Mouse (Mus musculus): ENCODE measurements around the gene Socs2. TPM values are rescaled to one million over a fixed set of nuclear protein-coding genes. Genes with fewer than 3 reads are reported as not detected.

Socs2 gene
- polyA plus RNA-seq, 1 experiment from 2014 or later, result 38.5 TPM

- 79% methylated on average over 7 of the region's 7 CpGs for WGBS (ENCODE audit: insufficient replicate concordance)
- Histone ChIP-seq H3K4me1 (ENCODE audit: control insufficient read depth, insufficient read depth, low read length) (no peaks in the 10 kb centered on the region), H3K9ac (ENCODE audit: low read depth, low read length) (no peak overlapping the region), H3K27me3 (ENCODE audit: control insufficient read depth, insufficient read depth, low read length) (0 out of 2 replicates have a peak, but pooled peaks cover 2% of the 10 kb centered on the region), H3K36me3 (ENCODE audit: control insufficient read depth, insufficient read depth, low read length) (no peaks in the 10 kb centered on the region), H3K4me2 (no peak overlapping the region), H3K27ac (ENCODE audit: low read depth, low read length) (no peak overlapping the region), H3K4me3 (ENCODE audit: low read depth, low read length) (no peak overlapping the region), H3K9me3 (replicated peaks; ENCODE audit: control insufficient read depth, low read length) (no peaks in the 10 kb centered on the region)
- no peak for ATAC-seq (replicated peaks; ENCODE audit: insufficient number of reproducible peaks, low FRiP score, low TSS enrichment)
These were observed 60.3 kb downstream of the Socs2 start for GRCm38 (mm10) chr10:95356711-95357110.

GRCm38 (mm10) chr10:95355678-95356268 is 61.2 kb downstream of the Socs2 start:
- Histone ChIP-seq H3K4me2 (no peak overlapping the region), H3K9ac (ENCODE audit: low read depth, low read length) (no peak overlapping the region), H3K9me3 (replicated peaks; ENCODE audit: control insufficient read depth, low read length) (no peaks in the 10 kb centered on the region), H3K4me1 (ENCODE audit: control insufficient read depth, insufficient read depth, low read length) (no peaks in the 10 kb centered on the region), H3K27me3 (ENCODE audit: control insufficient read depth, insufficient read depth, low read length) (0 out of 2 replicates have a peak, but pooled peaks cover 2% of the 10 kb centered on the region), H3K27ac (ENCODE audit: low read depth, low read length) (no peak overlapping the region), H3K4me3 (ENCODE audit: low read depth, low read length) (no peak overlapping the region), H3K36me3 (ENCODE audit: control insufficient read depth, insufficient read depth, low read length) (no peaks in the 10 kb centered on the region)
- WGBS (ENCODE audit: insufficient replicate concordance), result 34% methylated on average over 6 of the region's 6 CpGs
- ATAC-seq (replicated peaks; ENCODE audit: insufficient number of reproducible peaks, low FRiP score, low TSS enrichment), result no peak

- Histone ChIP-seq H3K9ac (ENCODE audit: low read depth, low read length) (no peak overlapping the region), H3K4me3 (ENCODE audit: low read depth, low read length) (no peak overlapping the region), H3K27ac (ENCODE audit: low read depth, low read length) (no peak overlapping the region), H3K9me3 (replicated peaks; ENCODE audit: control insufficient read depth, low read length) (no peaks in the 10 kb centered on the region), H3K36me3 (ENCODE audit: control insufficient read depth, insufficient read depth, low read length) (no peaks in the 10 kb centered on the region), H3K4me2 (no peak overlapping the region), H3K4me1 (ENCODE audit: control insufficient read depth, insufficient read depth, low read length) (no peaks in the 10 kb centered on the region), H3K27me3 (ENCODE audit: control insufficient read depth, insufficient read depth, low read length) (0 out of 2 replicates have a peak, but pooled peaks cover 2% of the 10 kb centered on the region)
- ATAC-seq (replicated peaks; ENCODE audit: insufficient number of reproducible peaks, low FRiP score, low TSS enrichment), result no peak
These were observed 62.3 kb downstream of the Socs2 start for GRCm38 (mm10) chr10:95354673-95355072.

GRCm38 (mm10) chr10:95354047-95354446 is 62.9 kb downstream of the Socs2 start:
- H3K9me3 ChIP-seq (replicated peaks; ENCODE audit: control insufficient read depth, low read length), result no peaks in the 10 kb centered on the region
- no peak overlapping the region for H3K4me2 ChIP-seq
- 0 out of 2 replicates have a peak, but pooled peaks cover 2% of the 10 kb centered on the region for H3K27me3 ChIP-seq (ENCODE audit: control insufficient read depth, insufficient read depth, low read length)
- 76% methylated on average over 6 of the region's 6 CpGs for WGBS (ENCODE audit: insufficient replicate concordance)
- no peaks in the 10 kb centered on the region for H3K4me1 ChIP-seq (ENCODE audit: control insufficient read depth, insufficient read depth, low read length)
- no peak for ATAC-seq (replicated peaks; ENCODE audit: insufficient number of reproducible peaks, low FRiP score, low TSS enrichment)
- no peak overlapping the region for H3K9ac ChIP-seq (ENCODE audit: low read depth, low read length)
- no peak overlapping the region for H3K27ac ChIP-seq (ENCODE audit: low read depth, low read length)
- no peaks in the 10 kb centered on the region for H3K36me3 ChIP-seq (ENCODE audit: control insufficient read depth, insufficient read depth, low read length)
- H3K4me3 ChIP-seq (ENCODE audit: low read depth, low read length), result no peak overlapping the region

GRCm38 (mm10) chr10:95348457-95348856 is 68.5 kb downstream of the Socs2 start:
- Histone ChIP-seq H3K4me3 (ENCODE audit: low read depth, low read length) (no peak overlapping the region), H3K36me3 (ENCODE audit: control insufficient read depth, insufficient read depth, low read length) (no peaks in the 10 kb centered on the region), H3K9me3 (replicated peaks; ENCODE audit: control insufficient read depth, low read length) (no peaks in the 10 kb centered on the region), H3K27ac (ENCODE audit: low read depth, low read length) (no peak overlapping the region), H3K4me2 (no peak overlapping the region), H3K4me1 (ENCODE audit: control insufficient read depth, insufficient read depth, low read length) (no peaks in the 10 kb centered on the region), H3K9ac (ENCODE audit: low read depth, low read length) (no peak overlapping the region), H3K27me3 (ENCODE audit: control insufficient read depth, insufficient read depth, low read length) (no peaks in the 10 kb centered on the region)
- WGBS (ENCODE audit: insufficient replicate concordance), result 69% methylated on average over 3 of the region's 3 CpGs
- ATAC-seq (replicated peaks; ENCODE audit: insufficient number of reproducible peaks, low FRiP score, low TSS enrichment), result no peak

- H3K36me3 ChIP-seq (ENCODE audit: control insufficient read depth, insufficient read depth, low read length), result no peaks in the 10 kb centered on the region
- no peak overlapping the region for H3K4me3 ChIP-seq (ENCODE audit: low read depth, low read length)
- H3K27ac ChIP-seq (ENCODE audit: low read depth, low read length), result no peak overlapping the region
- no peak overlapping the region for H3K9ac ChIP-seq (ENCODE audit: low read depth, low read length)
- H3K4me2 ChIP-seq, result no peak overlapping the region
- H3K9me3 ChIP-seq (replicated peaks; ENCODE audit: control insufficient read depth, low read length), result no peaks in the 10 kb centered on the region
- H3K4me1 ChIP-seq (ENCODE audit: control insufficient read depth, insufficient read depth, low read length), result no peaks in the 10 kb centered on the region
- 88% methylated on average over 3 of the region's 3 CpGs for WGBS (ENCODE audit: insufficient replicate concordance)
- H3K27me3 ChIP-seq (ENCODE audit: control insufficient read depth, insufficient read depth, low read length), result no peaks in the 10 kb centered on the region
- ATAC-seq (replicated peaks; ENCODE audit: insufficient number of reproducible peaks, low FRiP score, low TSS enrichment), result no peak
These were observed 69.2 kb downstream of the Socs2 start for GRCm38 (mm10) chr10:95347776-95348175.

GRCm38 (mm10) chr10:95342833-95343590 is 74.0 kb downstream of the Socs2 start:
- Histone ChIP-seq H3K4me1 (ENCODE audit: control insufficient read depth, insufficient read depth, low read length) (no peaks in the 10 kb centered on the region), H3K4me3 (ENCODE audit: low read depth, low read length) (no peak overlapping the region), H3K27me3 (ENCODE audit: control insufficient read depth, insufficient read depth, low read length) (no peaks in the 10 kb centered on the region), H3K9me3 (replicated peaks; ENCODE audit: control insufficient read depth, low read length) (no peaks in the 10 kb centered on the region), H3K9ac (ENCODE audit: low read depth, low read length) (no peak overlapping the region), H3K4me2 (no peak overlapping the region), H3K27ac (ENCODE audit: low read depth, low read length) (no peak overlapping the region), H3K36me3 (ENCODE audit: control insufficient read depth, insufficient read depth, low read length) (no peaks in the 10 kb centered on the region)
- 74% methylated on average over 10 of the region's 10 CpGs for WGBS (ENCODE audit: insufficient replicate concordance)
- ATAC-seq (replicated peaks; ENCODE audit: insufficient number of reproducible peaks, low FRiP score, low TSS enrichment), result no peak

- 78% methylated on average over 4 of the region's 4 CpGs for WGBS (ENCODE audit: insufficient replicate concordance)
- no peak for ATAC-seq (replicated peaks; ENCODE audit: insufficient number of reproducible peaks, low FRiP score, low TSS enrichment)
These were observed 76.3 kb downstream of the Socs2 start for GRCm38 (mm10) chr10:95340676-95341075.

GRCm38 (mm10) chr10:95337589-95337988 is 79.4 kb downstream of the Socs2 start:
- no peaks in the 10 kb centered on the region for H3K27me3 ChIP-seq (ENCODE audit: control insufficient read depth, insufficient read depth, low read length)
- no peak overlapping the region for H3K27ac ChIP-seq (ENCODE audit: low read depth, low read length)
- 68% methylated on average over 5 of the region's 5 CpGs for WGBS (ENCODE audit: insufficient replicate concordance)
- no peak for ATAC-seq (replicated peaks; ENCODE audit: insufficient number of reproducible peaks, low FRiP score, low TSS enrichment)
- H3K4me2 ChIP-seq, result no peak overlapping the region
- H3K4me1 ChIP-seq (ENCODE audit: control insufficient read depth, insufficient read depth, low read length), result peaks cover 8% of the 10 kb centered on the region
- H3K4me3 ChIP-seq (ENCODE audit: low read depth, low read length), result no peak overlapping the region
- H3K9ac ChIP-seq (ENCODE audit: low read depth, low read length), result no peak overlapping the region
- H3K36me3 ChIP-seq (ENCODE audit: control insufficient read depth, insufficient read depth, low read length), result no peaks in the 10 kb centered on the region
- no peaks in the 10 kb centered on the region for H3K9me3 ChIP-seq (replicated peaks; ENCODE audit: control insufficient read depth, low read length)

More at GRCm38 (mm10) chr10:95340676-95341075, 76.3 kb downstream of the Socs2 start:
- Histone ChIP-seq H3K4me1 (ENCODE audit: control insufficient read depth, insufficient read depth, low read length) (peaks cover 8% of the 10 kb centered on the region), H3K27ac (ENCODE audit: low read depth, low read length) (no peak overlapping the region), H3K9me3 (replicated peaks; ENCODE audit: control insufficient read depth, low read length) (no peaks in the 10 kb centered on the region), H3K27me3 (ENCODE audit: control insufficient read depth, insufficient read depth, low read length) (no peaks in the 10 kb centered on the region), H3K4me3 (ENCODE audit: low read depth, low read length) (no peak overlapping the region), H3K4me2 (no peak overlapping the region), H3K36me3 (ENCODE audit: control insufficient read depth, insufficient read depth, low read length) (no peaks in the 10 kb centered on the region), H3K9ac (ENCODE audit: low read depth, low read length) (no peak overlapping the region)
